In genomic region chr11:20872444-20872843, GRCm38 (mm10) we compare ENCODE assay signal across 22 mouse cellular contexts. TPM values are rescaled to one million over a fixed set of nuclear protein-coding genes. Genes with fewer than 3 reads are reported as not detected.
DNase-seq lines count a peak whose midpoint lies in the region; ATAC-seq and TF ChIP-seq lines count a peak whose summit lies in the region.
"Had no signal": no experiment of that assay in that cellular context is flagged by ENCODE, and none has a peak within 500 bp of the region (broad histone marks: within the 10 kb centered on the region; RNA-seq: fewer than 3 reads in every experiment).

No protein-coding gene starts in this region.

- no peak overlapping the region for H3K4me2 ChIP-seq in lung, postnatal 0 days (replicated peaks; ENCODE audit: low read depth, low read length)
- no peak overlapping the region for H3K4me2 ChIP-seq in heart, postnatal 0 days (ENCODE audit: low read depth, low read length)
- H3K4me2 ChIP-seq: embryonic facial prominence, embryonic 12.5 days; forebrain, embryonic 12.5 days; hindbrain, embryonic 12.5 days; midbrain, embryonic 11.5 days; neural tube, embryonic 15.5 days had no signal

- ATAC-seq in lung, postnatal 0 days: peak; percentile 25; the same call in 1 of the 2 replicates
- peak; percentile 51; the same call in 1 of the 2 replicates for ATAC-seq in heart, postnatal 0 days (ENCODE audit: insufficient read depth, low read depth)
- ATAC-seq: intestine, postnatal 0 days; Patski had no signal

- H3K9me3 ChIP-seq in lung, postnatal 0 days (ENCODE audit: low read length): no peaks in the 10 kb centered on the region
- no peaks in the 10 kb centered on the region for H3K9me3 ChIP-seq in heart, postnatal 0 days (replicated peaks; ENCODE audit: control insufficient read depth, low read length)
- H3K9me3 ChIP-seq: embryonic facial prominence, embryonic 12.5 days; forebrain, embryonic 12.5 days; G1E; hindbrain, embryonic 12.5 days; neural tube, embryonic 15.5 days had no signal

- no peak overlapping the region for H3K9ac ChIP-seq in heart, adult 2 months (ENCODE audit: low read depth, low read length)
- H3K9ac ChIP-seq in lung, postnatal 0 days (replicated peaks; ENCODE audit: low read depth): no peak overlapping the region
- H3K9ac ChIP-seq in heart, postnatal 0 days (replicated peaks; ENCODE audit: low read depth, low read length): no peak overlapping the region
- H3K9ac ChIP-seq: embryonic facial prominence, embryonic 12.5 days; forebrain, embryonic 12.5 days; hindbrain, embryonic 12.5 days; neural tube, embryonic 15.5 days had no signal

- H3K27me3 ChIP-seq in heart, adult 2 months (ENCODE audit: control insufficient read depth, insufficient read depth, low read length): no peaks in the 10 kb centered on the region
- H3K27me3 ChIP-seq in lung, postnatal 0 days (replicated peaks; ENCODE audit: insufficient read depth, low read length): no peaks in the 10 kb centered on the region
- no peaks in the 10 kb centered on the region for H3K27me3 ChIP-seq in heart, postnatal 0 days (ENCODE audit: control insufficient read depth, insufficient read depth, low read length)
- H3K27me3 ChIP-seq: embryonic facial prominence, embryonic 12.5 days; forebrain, embryonic 12.5 days; hindbrain, embryonic 12.5 days; neural tube, embryonic 15.5 days; Patski had no signal

- intact Hi-C loops in heart, adult 2 months (cut with DNase I): loop anchor here (5.0 kb wide), 1 partner anchor 40 kb away; the partner anchor contains the start of gene Lgalsl
- intact Hi-C loops in heart, postnatal 25 days (cut with DNase I): loop anchor here (2.0 kb wide), 1 partner anchor 28 kb away; no protein-coding TSS in a partner anchor

- H3K79me2 ChIP-seq in heart, adult 2 months (replicated peaks; ENCODE audit: control insufficient read depth, insufficient read depth, low read length): no peaks in the 10 kb centered on the region

- no peak for TF ChIP-seq POLR2A in heart, adult 2 months (IDR thresholded peaks at IDR 0.05; ENCODE audit: insufficient read depth, low read depth, low read length)

- no peak overlapping the region for H3K4me3 ChIP-seq in heart, adult 2 months
- H3K4me3 ChIP-seq in lung, postnatal 0 days (ENCODE audit: low read depth, low read length): no peak overlapping the region
- H3K4me3 ChIP-seq in heart, postnatal 0 days (ENCODE audit: low read depth, low read length): no peak overlapping the region
- H3K4me3 ChIP-seq: embryonic facial prominence, embryonic 12.5 days; erythroblast, embryonic 14.5 days; forebrain, embryonic 12.5 days; hindbrain, embryonic 12.5 days; neural tube, embryonic 15.5 days had no signal

- TF ChIP-seq CTCF in heart, adult 2 months (IDR thresholded peaks at IDR 0.05): no peak
- no peak for TF ChIP-seq CTCF in lung, postnatal 0 days (IDR thresholded peaks at IDR 0.05)
- no peak for TF ChIP-seq CTCF in heart, postnatal 0 days (IDR thresholded peaks at IDR 0.05; ENCODE audit: low read depth)

- no peak for TF ChIP-seq EP300 in heart, adult 2 months (IDR thresholded peaks at IDR 0.05; ENCODE audit: insufficient read depth, low read depth, low read length)
- no peak for TF ChIP-seq EP300 in lung, postnatal 0 days (IDR thresholded peaks at IDR 0.05)
- 0 out of 2 replicates have a peak, but pooled peaks have one; percentile 9 for TF ChIP-seq EP300 in heart, postnatal 0 days (IDR thresholded peaks at IDR 0.05; ENCODE audit: low read depth)

- WGBS in heart, adult 2 months: 58% methylated on average over 2 of the region's 2 CpGs
- 74% methylated on average over 2 of the region's 2 CpGs for WGBS in lung, postnatal 0 days
- 75% methylated on average over 2 of the region's 2 CpGs for WGBS in heart, postnatal 0 days

- no peaks in the 10 kb centered on the region for H3K36me3 ChIP-seq in heart, adult 2 months (ENCODE audit: control insufficient read depth, insufficient read depth, low read length)
- no peaks in the 10 kb centered on the region for H3K36me3 ChIP-seq in lung, postnatal 0 days (ENCODE audit: insufficient read depth, low read length)
- no peaks in the 10 kb centered on the region for H3K36me3 ChIP-seq in heart, postnatal 0 days (replicated peaks; ENCODE audit: control insufficient read depth, insufficient read depth, low read length)
- H3K36me3 ChIP-seq: embryonic facial prominence, embryonic 12.5 days; forebrain, embryonic 12.5 days; G1E; hindbrain, embryonic 12.5 days; neural tube, embryonic 15.5 days had no signal

- H3K27ac ChIP-seq in heart, adult 2 months: peak overlapping the region; percentile 73
- no peak overlapping the region for H3K27ac ChIP-seq in lung, postnatal 0 days (ENCODE audit: low read length)
- H3K27ac ChIP-seq in heart, postnatal 0 days (ENCODE audit: low read depth): peak overlapping the region; percentile 43
- H3K27ac ChIP-seq: embryonic facial prominence, embryonic 12.5 days; forebrain, embryonic 12.5 days; hindbrain, embryonic 12.5 days; neural tube, embryonic 15.5 days had no signal

- DNase-seq in heart, adult 2 months: no peak
- DNase-seq in heart, postnatal 25 days (ENCODE audit: low spot score): no peak
- peak; percentile 40 for DNase-seq in lung, postnatal 0 days (ENCODE audit: low spot score)
- DNase-seq in lung, postnatal 25 days (ENCODE audit: low spot score): no peak
- DNase-seq in heart, postnatal 0 days (ENCODE audit: low spot score): no peak
- no peak for DNase-seq in left cerebral cortex, adult 11 months (ENCODE audit: low spot score)
- no peak for DNase-seq in layer of hippocampus, adult 11-12 months (ENCODE audit: low spot score)
- DNase-seq: B cell, adult 2 months; cerebellum, adult 18-20 months; cerebellum, postnatal 25 days; gastrocnemius, postnatal 10 days; thymus, adult 18-20 months; thymus, postnatal 36 days had no signal

- H3K4me1 ChIP-seq in heart, adult 2 months (ENCODE audit: control insufficient read depth, insufficient read depth, low read length): no peaks in the 10 kb centered on the region
- no peaks in the 10 kb centered on the region for H3K4me1 ChIP-seq in lung, postnatal 0 days (ENCODE audit: insufficient read depth, low read depth, low read length)
- H3K4me1 ChIP-seq in heart, postnatal 0 days (ENCODE audit: control insufficient read depth, insufficient read depth): no peaks in the 10 kb centered on the region
- H3K4me1 ChIP-seq: embryonic facial prominence, embryonic 12.5 days; forebrain, embryonic 12.5 days; hindbrain, embryonic 12.5 days; neural tube, embryonic 15.5 days had no signal

RNA-seq across cellular contexts. Expression of gene Lgalsl, which starts 41.6 kb away (rescaled TPM):
- 10 to 100 TPM; 31.7 to 37.9 TPM for total RNA-seq in heart, adult 2 months (2021)
- 12.7 and 17.2 TPM in 2 replicates for polyA plus RNA-seq in heart, adult 2 months (2012; rRNA removed)
- total RNA-seq in heart, postnatal 25 days (2021): 10 to 100 TPM; 32.3 to 40.3 TPM
- 39.6 and 40.1 TPM in 2 replicates for polyA plus RNA-seq in lung, postnatal 0 days (2015; fragmentation: Nextera tagmentation; extraction: Ambion mirVana)
- total RNA-seq in heart, postnatal 0 days (2014; rRNA removed; ENCODE audit: low replicate concordance): 42.4 and 61.6 TPM in 2 replicates
- 29.6 and 29.7 TPM in 2 replicates for polyA plus RNA-seq in heart, postnatal 0 days (2015; fragmentation: Nextera tagmentation; extraction: Ambion mirVana)
- polyA plus RNA-seq: G1E had no signal
